Mouse (Mus musculus) MEL-GATA-1-ER (cell line): Measurements from ENCODE around the gene Dzank1.

ENCODE experiments used
- DNase-seq: peaks from one replicate; pipeline ENCODE4 v3.0.0-alpha.2; 2012; ENCODE audit warnings: low read depth; ENCODE audit errors: extremely low read depth

Gene Dzank1

DNA sequence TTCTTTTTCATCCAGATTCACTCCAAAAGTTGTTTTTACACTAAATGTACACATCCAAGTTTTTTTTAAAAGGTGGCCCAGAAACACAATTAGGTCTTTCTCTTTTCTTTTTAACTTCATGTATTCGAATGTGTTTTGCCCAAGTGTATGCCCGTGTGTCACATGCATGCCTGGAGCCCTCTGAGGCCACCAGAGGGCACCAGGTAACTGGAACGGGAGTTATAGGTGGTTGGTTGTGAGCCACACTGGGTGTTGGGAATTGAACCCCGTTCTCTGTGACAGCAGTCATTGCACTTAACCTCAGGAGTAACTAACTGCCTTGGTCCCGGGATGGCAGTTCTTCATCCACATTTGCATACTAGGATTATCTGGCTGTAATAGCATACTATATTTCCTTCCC is 60.0 kb downstream of the Dzank1 start:
- peak; percentile 20 for DNase-seq

DNA sequence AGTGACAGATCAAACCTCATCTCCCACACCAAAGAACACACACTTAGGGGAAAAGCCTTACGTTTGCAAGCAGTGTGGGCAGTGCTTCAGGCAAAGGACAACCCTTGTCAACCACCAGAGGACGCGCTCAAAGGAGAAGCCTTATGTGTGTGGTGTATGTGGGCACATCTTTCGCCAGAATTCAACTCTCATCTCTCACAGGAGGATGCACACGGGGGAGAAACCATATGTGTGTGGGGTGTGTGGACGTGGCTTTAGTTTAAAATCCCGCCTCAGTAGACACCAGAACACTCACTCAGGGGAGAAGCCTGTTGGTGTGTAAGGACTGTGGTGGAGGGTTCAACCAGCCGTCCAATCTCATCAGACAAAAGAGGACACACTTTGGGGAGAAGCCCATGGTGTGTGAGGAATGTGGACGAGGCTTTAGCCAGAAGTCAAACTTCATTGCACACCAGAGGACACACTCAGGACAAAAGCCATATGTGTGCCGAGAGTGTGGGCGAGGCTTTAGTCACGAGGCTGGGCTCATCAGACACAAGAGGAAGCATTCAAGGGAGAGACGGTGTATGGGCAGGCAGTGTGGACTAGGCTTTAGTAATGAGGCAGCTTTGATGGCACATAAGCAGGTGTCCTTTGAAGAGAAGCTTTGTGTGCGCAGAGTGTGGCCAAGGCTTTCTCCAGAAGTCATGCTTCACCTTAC is 61.2 kb downstream of the Dzank1 start:
- DNase-seq = no peak

DNA sequence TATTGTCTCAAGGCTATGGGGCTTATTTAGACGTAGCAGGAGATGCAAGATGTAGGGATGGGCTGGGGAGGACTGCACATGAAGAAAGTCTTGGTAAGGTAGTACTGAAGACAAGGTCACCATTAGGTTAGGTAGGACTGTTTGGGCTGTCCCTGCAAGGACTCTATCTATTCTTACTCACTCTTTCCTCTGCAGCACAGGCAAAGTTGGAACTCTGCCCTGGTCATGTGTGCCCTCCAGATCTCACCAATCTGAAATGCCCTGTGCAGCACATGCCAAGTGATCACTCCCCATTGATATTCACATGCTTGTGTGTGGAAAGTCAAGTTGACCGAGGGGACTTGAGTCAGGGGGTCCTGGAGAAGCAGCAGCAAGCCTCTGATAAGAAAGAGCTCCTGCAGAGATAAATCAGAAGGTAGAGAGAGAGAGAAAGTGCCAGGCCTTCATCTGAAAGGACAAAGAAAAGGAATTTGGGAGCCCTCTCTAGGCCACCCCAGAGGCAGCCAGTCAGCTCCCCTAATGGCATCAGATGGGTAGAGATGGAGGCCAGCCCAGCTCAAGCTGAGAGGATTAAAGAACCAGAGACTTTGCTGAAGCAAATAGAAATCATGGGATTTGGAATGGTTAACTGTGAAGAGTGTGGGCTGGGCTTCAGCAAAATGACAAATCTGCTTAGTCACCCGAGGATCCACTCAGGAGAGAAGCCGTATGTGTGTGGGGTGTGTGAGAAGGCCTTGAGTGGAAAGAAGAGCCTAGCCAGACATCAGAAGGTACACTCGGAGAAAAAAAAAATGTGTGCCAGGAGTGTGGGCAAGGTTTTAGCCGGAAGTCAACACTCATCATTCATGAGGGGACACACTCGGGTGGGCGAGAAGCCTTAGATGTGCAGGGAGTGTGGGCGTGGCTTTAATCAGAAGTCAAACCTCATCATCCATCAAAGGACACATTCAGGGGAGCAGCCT is 62.1 kb downstream of the Dzank1 start:
- DNase-seq = no peak

DNA sequence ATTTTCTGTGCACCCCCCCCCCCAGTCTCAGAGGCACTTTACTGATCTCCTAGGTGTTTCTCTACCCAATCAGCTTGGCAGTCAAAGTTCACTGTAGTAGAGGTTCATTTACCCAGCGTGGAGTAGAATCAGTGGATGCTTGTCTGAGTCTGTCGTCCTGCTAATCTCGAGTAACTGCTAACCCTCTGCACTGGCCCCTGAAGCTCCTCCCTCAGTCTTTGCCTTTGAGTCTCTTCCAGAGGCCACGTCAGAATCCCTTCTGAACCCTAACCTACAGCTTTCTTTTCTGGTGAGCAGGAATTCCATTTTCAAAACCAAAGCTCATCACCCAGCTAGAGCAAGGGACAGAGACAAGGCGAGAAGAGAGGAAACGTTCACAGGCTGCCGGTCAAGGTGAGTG is 63.0 kb downstream of the Dzank1 start:
- no peak for DNase-seq

DNA sequence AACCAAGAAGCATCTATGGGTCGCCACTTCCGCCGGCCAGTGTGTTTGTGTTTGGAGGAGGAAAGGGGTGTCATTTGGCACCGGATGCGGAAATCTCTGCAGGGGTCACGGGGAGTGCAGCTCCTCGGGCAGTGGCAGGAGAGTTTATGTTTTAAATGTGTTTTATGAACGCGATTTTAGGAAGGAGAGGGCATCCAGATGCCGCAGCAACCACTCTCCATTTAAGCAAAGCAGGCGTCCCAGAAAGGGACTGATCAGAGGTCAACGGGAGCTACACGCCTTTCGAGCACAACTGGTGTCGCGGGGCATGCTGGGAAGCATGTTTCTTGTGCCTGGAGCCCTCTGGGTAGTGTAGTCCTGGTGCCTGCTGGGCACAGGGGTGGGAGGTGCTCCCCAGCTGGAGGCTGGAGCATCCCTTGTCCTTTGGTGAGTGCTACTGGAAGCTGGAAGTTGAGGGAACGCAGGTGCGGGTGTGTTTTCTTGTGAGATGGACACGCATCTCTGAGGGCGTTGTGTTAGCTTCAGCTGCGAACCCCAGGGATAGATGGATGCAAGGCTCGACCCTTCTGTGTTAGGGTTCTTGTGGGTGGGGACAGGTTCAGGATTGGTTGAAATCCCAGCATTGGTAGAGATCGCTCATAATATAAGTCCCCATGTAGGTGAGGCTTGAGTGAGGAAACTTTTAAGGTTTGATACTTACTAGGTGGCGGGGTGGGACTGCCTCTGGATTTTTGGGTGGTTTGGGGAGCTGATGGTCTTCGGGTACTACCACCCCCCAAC is 68.0 kb downstream of the Dzank1 start:
- DNase-seq = no peak

DNA sequence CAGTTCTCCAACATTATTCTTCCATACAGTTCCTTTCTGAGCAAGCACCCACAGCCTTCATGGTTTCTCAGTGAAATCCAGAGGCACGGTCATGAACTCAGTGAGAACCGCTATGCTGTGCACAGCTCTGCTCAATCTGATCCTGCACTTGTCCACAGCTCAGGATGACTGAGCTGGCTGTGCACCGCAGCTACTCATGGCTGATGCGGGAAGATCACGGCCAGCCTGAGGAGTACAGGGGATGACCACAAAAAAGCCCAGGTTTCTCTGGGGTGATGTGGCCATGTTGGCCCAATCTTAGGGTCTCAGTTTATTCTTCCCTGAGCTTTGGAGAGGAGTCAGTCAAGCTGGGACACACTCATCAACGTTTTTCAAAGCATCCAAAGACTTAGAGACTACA is 68.9 kb downstream of the Dzank1 start:
- no peak for DNase-seq

DNA sequence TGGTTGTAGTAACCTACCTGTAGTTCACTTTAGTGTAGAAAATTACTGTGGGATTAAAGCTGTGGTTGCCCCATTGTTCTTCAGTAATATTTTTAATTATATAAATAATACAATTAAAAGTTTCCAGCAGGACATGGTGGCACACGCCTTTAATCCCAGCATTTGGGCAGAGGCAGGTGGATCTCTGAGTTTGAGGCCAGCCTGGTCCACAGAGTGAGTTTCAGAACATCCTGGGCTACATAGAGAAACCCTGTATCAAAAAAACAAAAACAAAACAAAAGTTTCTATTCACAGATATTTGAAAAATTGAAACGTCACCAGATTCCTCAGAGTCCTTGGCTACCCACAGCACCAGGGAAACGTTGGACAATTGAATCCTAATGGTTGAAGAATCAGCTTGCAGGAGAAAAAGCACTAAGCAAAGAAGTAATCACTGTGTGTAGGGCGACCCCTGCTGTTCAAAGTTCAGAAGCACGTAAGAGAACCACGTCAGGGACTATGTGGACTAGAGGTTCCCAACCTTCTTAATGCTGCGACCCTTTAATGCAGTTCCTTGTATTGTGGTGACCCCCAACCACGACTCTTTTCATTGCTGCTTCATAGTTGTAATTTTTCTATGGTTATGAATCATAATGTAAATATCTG is 74.7 kb downstream of the Dzank1 start:
- peak; percentile 45 for DNase-seq

DNA sequence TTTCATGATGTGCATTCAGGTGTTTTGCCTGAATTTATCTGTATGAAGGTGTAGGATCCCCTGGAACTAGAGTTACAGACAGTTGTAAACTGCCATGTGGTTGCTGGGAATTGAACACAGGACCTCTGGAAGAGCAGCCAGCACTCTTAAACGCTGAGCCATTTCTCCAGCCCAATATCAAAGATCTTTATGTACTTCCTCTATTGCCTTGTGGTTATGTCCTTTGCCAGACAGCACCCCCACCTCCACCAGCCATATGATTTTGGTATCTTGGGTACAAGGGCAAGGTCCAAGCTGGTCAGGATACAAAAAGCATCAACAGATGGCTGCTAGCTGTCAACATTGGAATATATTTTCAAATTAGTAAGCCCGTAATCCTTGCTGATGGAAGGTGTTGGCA is 76.8 kb downstream of the Dzank1 start:
- peak; percentile 18 for DNase-seq

DNA sequence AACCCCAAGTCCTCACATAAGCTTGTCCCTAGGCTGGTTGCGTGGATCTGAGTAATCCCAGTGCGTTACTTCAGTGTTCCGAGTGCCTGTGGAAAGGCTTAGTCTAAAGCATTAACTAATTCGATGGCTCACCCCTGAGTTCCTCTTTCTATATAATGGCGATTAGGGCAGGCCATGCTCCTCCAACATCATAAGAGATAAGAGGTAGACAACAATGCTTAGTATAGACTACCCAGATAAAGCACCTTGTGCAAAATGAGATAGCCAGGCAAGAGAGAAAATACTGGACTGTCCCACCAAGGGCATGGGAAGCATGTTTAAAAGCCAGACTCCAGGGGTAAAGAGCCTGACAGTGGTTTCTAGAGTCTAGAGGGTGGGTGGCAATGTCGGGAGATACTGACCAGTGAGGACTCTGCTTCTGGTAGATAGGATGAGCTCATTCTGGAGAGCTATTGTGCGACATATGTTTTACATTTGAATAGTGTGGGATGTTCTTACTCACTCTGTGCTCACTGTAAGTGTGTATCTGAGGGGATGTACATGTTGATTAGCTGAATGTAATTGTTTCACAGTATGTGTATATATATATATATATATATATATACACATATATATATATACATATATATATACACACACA is 80.7 kb downstream of the Dzank1 start:
- DNase-seq = no peak

DNA sequence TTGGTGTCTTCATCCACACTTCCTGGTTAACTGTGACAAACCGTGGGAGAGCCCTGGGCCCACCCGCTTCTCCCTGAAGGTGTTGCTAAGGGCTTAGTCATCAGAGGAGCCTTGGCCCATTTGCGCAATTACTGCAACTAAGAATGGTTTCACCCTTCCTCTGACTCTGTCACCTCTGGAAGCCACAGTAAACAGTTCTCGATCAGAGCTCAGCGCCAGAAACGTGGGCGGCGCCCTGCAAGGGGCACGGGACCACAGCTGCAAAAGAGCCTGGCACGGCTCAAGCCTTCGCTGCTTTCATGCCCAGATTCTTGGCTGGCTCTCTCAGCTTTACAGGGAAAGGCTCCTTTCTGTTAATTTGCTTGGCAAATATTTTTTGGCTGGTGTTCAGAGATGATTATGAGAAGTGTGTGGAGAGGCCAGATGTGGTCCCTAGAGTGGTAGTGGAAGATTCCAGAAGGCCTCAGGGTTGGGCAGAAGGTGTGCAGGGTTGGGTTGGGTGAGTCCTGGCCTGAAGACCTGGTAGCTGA is 85.8 kb downstream of the Dzank1 start:
- DNase-seq = no peak

DNA sequence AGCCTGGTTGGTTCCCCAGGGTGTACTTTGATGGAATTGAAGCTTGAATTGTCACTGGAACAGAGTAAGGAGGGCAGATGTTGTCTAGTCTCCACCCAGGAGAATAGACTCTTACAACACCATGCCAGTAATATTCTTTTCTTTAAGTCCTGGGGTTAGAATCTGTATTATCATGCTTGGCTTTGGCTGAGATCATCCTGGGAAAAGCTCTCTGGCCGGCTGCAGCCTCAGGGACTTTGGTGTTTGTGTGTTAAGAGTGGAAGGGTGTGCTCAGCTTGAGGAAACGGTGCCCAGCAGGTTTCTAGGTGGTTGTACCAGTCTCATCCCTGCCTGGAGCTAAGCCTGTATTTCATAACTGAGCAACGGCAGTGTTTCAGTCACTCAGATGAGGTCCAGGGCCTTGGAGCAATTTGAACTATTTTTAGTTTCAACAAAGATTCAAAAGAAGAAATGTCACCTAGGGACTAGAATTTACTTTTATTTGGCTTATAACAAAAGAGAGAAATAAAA is 88.0 kb downstream of the Dzank1 start:
- DNase-seq = no peak

DNA sequence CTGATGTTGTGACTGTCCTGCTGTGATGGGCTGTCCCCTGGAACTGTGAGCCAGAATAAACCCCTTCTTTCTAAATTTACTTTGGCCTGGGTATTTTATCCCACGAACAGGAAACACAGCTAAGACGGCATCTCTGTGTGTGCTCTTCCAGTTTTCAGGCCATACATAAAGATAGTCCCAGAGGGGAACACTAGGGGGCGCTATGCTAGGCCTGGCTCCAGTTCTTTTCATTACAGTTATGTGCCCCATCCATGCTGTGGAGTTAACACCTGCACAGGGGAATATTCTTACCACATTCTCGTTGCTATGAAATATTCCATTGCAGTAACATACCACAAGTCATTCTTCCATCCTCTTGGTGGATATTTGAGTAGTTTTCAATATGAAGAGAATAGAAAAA is 88.8 kb downstream of the Dzank1 start:
- peak; percentile 34 for DNase-seq

DNA sequence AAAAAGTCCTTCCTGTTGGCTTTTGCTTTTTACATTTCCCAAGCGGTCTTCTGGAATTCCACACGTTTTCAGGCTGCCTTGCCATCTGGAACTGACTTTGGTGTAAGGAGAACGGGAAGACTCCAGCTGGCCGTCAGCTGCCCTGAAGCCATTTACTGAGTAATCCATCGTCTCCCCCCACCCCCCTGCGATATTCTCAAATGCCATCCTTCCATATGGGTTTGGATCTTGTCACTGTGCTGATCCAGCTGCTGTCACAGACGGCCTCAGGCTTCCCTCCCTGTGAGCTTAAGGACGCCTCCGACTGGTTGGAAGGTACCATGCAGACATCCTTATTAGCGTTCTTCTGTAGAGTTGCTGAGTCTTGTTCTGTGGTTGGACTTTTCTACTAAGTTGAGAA is 91.5 kb downstream of the Dzank1 start:
- DNase-seq = no peak

DNA sequence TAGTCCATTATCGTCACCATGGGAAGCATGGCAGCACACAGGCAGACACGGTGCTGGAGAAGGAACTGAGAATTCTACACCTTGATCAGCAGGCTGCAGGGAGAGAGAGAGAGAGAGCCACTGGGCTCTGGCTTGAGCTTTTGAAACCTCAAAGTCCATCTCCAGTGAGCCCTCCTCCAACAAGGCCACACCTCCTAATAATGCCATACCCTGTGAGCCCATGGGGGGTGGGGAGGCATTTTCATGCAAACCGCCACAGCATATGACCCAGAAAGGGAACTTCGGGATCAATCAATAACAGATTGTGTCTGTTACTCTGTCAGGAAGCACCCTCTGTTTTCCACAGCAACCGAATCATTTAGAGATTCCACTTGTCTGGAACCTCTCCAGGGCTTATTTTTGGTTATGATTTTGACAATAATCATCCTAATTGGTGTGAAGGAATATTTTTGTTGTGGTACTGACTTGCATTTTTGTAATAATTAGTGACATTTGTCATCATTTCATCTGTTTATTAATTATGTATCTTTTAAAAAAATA is 95.9 kb downstream of the Dzank1 start:
- no peak for DNase-seq

DNA sequence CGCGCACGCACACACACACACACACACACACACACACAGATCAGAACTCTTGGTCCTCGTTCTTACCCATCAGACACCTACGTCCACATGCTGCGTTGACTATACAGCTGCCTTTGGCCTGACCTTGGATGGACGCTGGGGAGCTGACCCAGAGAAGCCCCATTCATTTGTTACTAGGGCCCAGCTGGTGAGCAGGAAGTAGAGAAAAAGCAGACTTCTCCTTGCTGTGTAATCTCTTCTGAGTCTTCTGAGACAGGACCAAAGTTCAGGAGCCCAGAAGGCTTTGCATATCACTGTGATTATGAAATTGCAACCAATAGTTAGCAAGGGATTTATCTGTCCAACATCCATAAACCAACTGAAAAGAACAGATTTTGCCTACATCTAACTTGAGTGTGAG is 98.0 kb downstream of the Dzank1 start:
- no peak for DNase-seq

DNA sequence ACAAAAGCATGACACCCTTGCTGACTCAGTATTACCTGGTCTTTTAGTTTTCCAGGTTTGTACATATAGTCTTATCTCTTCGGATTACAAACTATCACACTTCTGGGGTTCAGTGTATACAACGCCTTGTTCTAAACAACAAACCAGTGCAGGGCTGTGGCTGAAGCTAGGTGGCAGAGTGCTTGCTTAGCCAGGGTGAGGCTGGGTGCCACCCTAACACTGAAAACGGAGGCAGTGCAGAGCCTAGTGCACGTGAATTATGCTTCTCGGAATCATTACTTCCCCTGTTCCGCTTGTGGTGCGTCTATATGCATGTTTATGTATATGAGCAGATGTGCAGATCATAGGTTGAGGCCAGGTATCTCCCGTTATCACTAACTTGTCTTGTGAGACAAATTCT is 98.6 kb downstream of the Dzank1 start:
- DNase-seq = no peak

DNA sequence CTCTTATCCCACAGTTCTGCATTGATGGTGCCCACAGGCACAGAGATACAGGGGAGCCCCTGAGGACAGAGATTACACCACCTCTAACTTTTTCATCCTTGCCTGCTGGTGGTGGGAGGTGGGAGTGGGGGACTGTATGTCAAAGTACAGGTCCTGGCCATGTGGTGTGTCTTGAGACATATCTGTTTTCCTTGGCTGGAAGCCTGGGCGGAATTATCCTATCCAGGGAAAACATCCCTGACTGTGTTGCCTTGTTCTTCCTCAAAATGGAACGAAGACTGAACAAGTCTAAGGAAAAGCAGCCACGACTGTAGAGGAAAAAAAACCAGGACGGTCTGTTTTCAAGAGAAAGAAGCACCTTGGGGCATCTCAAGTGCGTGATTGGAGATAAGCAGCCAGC is 99.4 kb downstream of the Dzank1 start:
- DNase-seq = no peak

DNA sequence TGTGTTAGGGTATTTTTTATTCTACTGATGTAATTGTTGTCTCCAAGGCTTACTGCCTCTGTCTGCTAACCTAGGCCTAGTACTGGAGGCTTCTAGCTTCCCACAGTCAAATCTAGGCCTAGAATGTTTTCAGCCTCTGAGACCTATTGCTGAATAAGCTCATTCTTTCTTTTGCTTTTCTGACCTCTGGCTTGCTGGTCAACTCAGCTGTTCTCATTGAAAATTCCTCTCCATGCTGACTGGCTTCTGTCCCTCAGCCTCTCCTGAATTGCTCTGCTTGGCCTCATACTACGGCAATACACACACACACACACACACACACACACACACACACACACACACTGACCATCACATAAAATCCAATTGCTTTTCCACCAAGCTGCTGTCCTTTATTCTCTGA is 101.5 kb downstream of the Dzank1 start:
- DNase-seq = no peak

DNA sequence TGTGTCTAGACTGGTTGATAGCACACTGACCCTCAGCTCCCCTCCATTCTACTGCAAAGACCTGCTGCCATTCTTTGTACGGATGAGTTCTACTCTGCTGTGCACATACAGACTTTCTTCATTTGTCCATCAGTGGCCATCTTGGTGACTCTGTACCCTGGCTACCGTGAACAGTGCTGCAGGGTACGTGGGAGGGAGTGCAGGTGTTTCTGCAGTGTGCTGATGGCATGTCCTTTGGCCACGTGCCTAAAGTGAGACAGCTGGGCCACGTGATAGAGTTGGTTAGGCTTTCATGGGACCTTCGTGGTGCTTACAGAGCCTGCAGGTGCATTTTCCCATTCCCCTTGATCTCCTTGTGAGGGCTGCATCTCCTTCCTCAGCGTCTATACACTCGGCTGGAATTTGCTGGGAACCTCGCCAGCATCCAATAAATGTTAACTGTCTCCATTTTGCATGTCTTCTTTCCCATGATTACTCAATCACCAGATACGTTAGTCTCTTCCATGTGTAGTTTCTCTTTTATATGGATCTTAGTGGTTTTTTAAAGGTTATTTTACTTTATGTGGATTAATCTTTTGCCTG is 105.0 kb downstream of the Dzank1 start:
- no peak for DNase-seq
